Mouse (Mus musculus) stomach, embryonic 16.5 days (tissue): ENCODE results near the gene Ttll5. TPM values are rescaled to one million over a fixed set of nuclear protein-coding genes. Genes with fewer than 3 reads are reported as not detected.

Experiments used
- ATAC-seq: fragments of 200-750 bp; cut with Nextera tagmentation; 2 replicates; pipeline ENCODE4 v1.8.0; 2017; ENCODE audit warnings: moderate number of reproducible peaks, moderate TSS enrichment; ENCODE audit not compliant: insufficient read depth, low FRiP score
- H3K27ac ChIP-seq: fragments of 300-500 bp; sonication (generic); 2 replicates; pipeline ENCODE4 v1.5.1; 2014; ENCODE audit warnings: low read length
- H3K27me3 ChIP-seq: fragments of 300-500 bp; sonication (generic); 2 replicates; pipeline ENCODE4 v1.6.1; 2014; ENCODE audit warnings: low read length, control low read depth, mixed read lengths; ENCODE audit not compliant: control insufficient read depth, insufficient read depth
- H3K36me3 ChIP-seq: fragments of 300-500 bp; sonication (generic); 2 replicates; pipeline ENCODE4 v1.6.1; 2014; ENCODE audit warnings: low read length; ENCODE audit not compliant: control insufficient read depth, insufficient read depth
- H3K4me1 ChIP-seq: fragments of 300-500 bp; sonication (generic); 2 replicates; pipeline ENCODE4 v1.6.1; 2014; ENCODE audit warnings: low read length, control low read depth, mixed read lengths; ENCODE audit not compliant: control insufficient read depth, insufficient read depth
- H3K4me2 ChIP-seq: fragments of 300-500 bp; sonication (generic); 2 replicates; pipeline ENCODE4 v1.6.1; 2014; ENCODE audit warnings: low read depth, low read length, mixed read lengths
- H3K4me3 ChIP-seq: fragments of 300-500 bp; sonication (generic); replicated peaks from 2 replicates; pipeline ENCODE4 v1.5.1; 2014; ENCODE audit warnings: mild to moderate bottlenecking, low read length
- H3K9ac ChIP-seq: fragments of 300-500 bp; sonication (generic); 2 replicates; pipeline ENCODE4 v1.6.1; 2014; ENCODE audit warnings: low read length
- H3K9me3 ChIP-seq: fragments of 300-500 bp; sonication (generic); replicated peaks from 2 replicates; pipeline ENCODE4 v1.6.1; 2016; ENCODE audit warnings: low read length, control low read depth; ENCODE audit not compliant: control insufficient read depth
- WGBS: fragments of 180-500 bp; shearing (Covaris S2); extraction: QIAGEN DNeasy Blood & Tissue Kit; methylation state at CpG from one replicate; pipeline ENCODE4 v1.1.7; 2014; 5-methylcytosine and 5-hydroxymethylcytosine counted together
- polyA plus RNA-seq: library from polyadenylated mRNA; unstranded; fragments of >200 nt; fragmentation: Nextera tagmentation; extraction: Ambion mirVana; gene quantifications from 2 replicates; pipeline ENCODE4 v1.2.1, GENCODE M21; 2015

Ttll5 gene
- polyA plus RNA-seq, 1 experiment from 2014 or later, result 11.4 TPM

DNA sequence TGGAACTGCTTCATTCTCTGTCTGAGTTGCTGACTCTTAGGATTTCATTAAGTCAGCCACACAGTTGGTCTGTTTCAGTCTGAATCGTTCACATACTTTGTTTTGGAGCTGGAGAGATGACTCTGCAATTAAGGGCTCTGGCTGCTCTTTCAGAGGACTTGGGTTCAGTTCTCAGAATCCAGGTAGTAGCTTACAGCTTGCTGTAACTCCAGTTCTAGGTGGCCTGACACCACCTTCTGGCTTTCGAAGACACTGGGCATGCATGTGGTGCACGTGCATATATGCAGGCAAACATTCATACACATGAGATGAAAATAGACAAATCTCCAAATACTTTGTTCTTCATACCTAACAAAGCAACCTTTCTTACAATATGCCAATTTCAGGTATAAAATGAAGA lies 5.4 kb downstream of the Ttll5 start:
- H3K4me3 ChIP-seq, result no peak overlapping the region
- no peak for ATAC-seq
- H3K4me2 ChIP-seq, result no peak overlapping the region
- no peak overlapping the region for H3K9ac ChIP-seq
- H3K9me3 ChIP-seq, result no peaks in the 10 kb centered on the region
- WGBS, result 91% methylated on average over 3 of the region's 3 CpGs
- H3K36me3 ChIP-seq, result no peaks in the 10 kb centered on the region
- H3K27me3 ChIP-seq, result no peaks in the 10 kb centered on the region
- H3K27ac ChIP-seq, result no peak overlapping the region
- H3K4me1 ChIP-seq, result peaks cover 4% of the 10 kb centered on the region; the same call in 1 of the 2 replicates

DNA sequence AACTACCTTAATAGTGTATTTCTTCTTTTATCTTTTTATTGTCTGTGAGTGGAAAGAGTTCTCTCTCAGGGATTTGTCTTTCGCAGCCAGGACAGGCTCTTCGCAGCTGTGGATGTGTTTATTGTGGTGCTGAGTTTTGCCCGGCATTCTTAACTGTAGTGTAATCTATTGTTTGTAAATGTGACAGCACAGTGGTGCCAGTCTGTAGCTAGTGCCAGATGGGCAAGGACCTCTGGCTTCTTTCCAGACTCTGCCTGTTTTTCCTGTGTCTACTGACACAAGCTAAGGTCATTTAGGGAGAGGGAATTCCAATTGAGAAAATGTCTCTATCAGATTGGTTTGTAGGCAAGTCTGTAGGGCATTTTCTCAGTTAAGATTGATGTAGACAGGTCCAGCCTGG lies 6.2 kb downstream of the Ttll5 start:
- Histone ChIP-seq H3K36me3 (no peaks in the 10 kb centered on the region), H3K4me3 (no peak overlapping the region), H3K27ac (no peak overlapping the region), H3K4me2 (no peak overlapping the region), H3K9me3 (no peaks in the 10 kb centered on the region), H3K9ac (no peak overlapping the region), H3K4me1 (no peaks in the 10 kb centered on the region), H3K27me3 (no peaks in the 10 kb centered on the region)
- no peak for ATAC-seq
- WGBS, result 82% methylated on average over 3 of the region's 3 CpGs

DNA sequence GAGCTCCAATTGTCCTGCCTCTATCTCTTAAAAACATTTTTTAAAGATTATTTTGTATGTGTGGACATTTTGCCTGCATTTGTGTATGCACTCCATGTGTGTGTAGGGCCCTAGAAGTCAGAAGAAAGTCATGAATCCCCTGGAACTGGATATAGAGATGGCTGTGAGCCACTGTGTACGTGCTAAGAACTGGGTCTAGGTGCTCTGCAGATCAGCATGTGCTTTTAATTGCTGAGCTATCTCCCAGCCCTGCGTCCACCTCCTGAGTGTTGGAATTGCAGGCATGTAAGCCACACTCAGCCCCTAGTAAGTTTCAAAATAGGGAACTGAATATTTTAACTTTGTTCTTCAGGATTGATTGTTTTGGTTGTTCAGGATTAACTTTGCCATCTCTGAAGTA lies 10.1 kb downstream of the Ttll5 start:
- H3K27ac ChIP-seq, result no peak overlapping the region
- no peak overlapping the region for H3K4me2 ChIP-seq
- no peaks in the 10 kb centered on the region for H3K27me3 ChIP-seq
- H3K9me3 ChIP-seq, result no peaks in the 10 kb centered on the region
- WGBS, result 90% methylated on average over 2 of the region's 2 CpGs
- no peak overlapping the region for H3K4me3 ChIP-seq
- H3K9ac ChIP-seq, result no peak overlapping the region
- H3K36me3 ChIP-seq, result no peaks in the 10 kb centered on the region
- no peaks in the 10 kb centered on the region for H3K4me1 ChIP-seq
- no peak for ATAC-seq

DNA sequence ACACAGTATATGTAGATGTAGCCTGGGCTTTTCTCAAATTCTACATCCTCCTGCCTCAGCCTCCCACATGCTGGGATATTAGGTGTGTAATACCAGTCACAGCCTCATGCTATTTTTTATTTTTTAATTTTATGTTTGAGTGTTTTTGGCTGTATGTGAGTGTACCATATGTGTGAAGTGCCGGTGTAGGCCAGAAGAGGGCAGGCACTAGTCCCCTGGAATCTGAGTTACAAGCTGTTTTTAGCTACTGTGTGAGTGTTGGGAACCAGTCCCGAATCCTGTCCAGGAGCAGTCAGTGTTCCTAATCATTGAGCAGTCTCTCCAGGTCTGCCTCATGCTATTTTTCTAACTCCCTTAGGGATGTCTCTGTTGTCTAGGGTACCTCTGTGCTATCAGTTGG lies 13.3 kb downstream of the Ttll5 start:
- Histone ChIP-seq H3K36me3 (no peaks in the 10 kb centered on the region), H3K27ac (no peak overlapping the region), H3K4me1 (no peaks in the 10 kb centered on the region), H3K4me3 (no peak overlapping the region), H3K9me3 (no peaks in the 10 kb centered on the region), H3K27me3 (no peaks in the 10 kb centered on the region), H3K4me2 (no peak overlapping the region), H3K9ac (no peak overlapping the region)
- 92% methylated on average over 2 of the region's 2 CpGs for whole genome bisulfite sequencing
- ATAC-seq, result no peak

DNA sequence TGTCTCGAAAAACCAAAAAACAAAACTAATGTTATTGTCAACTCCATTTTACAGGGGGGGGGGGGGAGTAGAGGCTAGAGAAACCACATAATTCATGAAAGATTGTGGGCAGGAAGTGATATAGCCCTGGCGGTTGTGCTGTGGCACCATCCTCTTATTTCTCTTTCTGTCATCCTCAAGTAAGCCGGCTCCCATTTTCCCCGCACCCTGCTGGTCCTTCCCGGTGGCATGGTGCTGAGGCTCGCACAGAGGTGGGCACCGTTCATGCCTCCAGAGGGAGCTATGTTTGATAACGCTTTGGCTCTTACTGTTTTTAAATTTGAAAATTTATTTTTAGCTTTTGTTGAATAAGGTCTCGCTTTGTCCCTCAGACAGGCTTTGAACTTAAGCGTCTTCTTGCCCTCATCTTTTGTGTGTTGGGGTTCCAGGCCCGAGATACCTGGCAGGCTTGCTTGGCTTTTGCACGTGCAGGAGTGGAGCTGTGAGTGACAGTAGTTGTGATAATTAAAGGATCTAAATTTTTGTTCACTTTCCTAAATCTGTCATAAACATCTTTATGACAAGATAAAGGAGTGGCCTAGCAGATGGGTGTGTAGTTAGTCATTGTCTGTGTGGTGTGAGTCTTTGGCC lies 15.0 kb downstream of the Ttll5 start:
- no peaks in the 10 kb centered on the region for H3K27me3 ChIP-seq
- no peak for ATAC-seq
- no peak overlapping the region for H3K9ac ChIP-seq
- H3K4me2 ChIP-seq, result no peak overlapping the region
- H3K36me3 ChIP-seq, result no peaks in the 10 kb centered on the region
- no peaks in the 10 kb centered on the region for H3K9me3 ChIP-seq
- H3K27ac ChIP-seq, result no peak overlapping the region
- no peak overlapping the region for H3K4me3 ChIP-seq
- H3K4me1 ChIP-seq, result no peaks in the 10 kb centered on the region
- whole genome bisulfite sequencing, result 88% methylated on average over 12 of the region's 12 CpGs

DNA sequence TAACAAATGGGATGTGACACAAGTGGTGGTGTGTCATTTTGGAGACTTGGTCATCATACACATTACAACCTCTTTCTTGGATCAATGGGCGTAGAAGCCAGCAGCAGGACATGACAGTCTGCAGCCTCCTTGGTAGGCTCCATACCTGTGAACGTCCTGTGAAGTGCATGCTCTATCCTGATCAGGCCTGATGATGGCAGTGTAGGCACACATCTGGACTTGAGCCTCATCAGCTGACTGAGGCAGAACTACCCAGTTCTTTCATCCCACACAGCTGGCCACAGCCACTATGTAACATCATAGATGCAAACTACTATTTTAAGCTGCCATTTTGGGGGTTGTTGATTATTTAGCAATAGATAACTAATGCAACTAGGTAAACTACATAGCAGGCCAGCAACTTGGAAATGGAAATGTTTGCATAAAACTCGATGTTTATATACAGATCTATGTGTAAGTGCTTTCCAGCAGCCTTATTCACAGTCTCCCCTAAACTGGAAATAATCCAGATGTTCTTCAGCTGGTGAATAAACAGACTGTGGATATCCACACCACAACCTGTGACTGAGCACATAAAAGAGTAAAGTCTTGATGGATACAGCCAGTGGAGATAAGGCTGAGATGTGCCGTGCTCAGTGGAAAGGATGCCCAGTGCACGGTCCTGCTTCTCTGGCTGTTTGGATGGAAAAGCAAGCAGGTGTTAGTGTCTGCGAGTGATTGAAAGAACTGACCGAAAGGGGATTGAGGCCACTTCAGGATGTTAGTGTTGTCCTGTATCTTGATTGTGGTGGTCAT lies 23.9 kb downstream of the Ttll5 start:
- 68% methylated on average over 7 of the region's 7 CpGs for WGBS
- Histone ChIP-seq H3K9ac (no peak overlapping the region), H3K4me2 (no peak overlapping the region), H3K27ac (no peak overlapping the region), H3K4me1 (no peaks in the 10 kb centered on the region), H3K36me3 (no peaks in the 10 kb centered on the region), H3K9me3 (no peaks in the 10 kb centered on the region), H3K27me3 (no peaks in the 10 kb centered on the region), H3K4me3 (no peak overlapping the region)
- ATAC-seq, result peak; percentile 80; the same call in 1 of the 2 replicates

DNA sequence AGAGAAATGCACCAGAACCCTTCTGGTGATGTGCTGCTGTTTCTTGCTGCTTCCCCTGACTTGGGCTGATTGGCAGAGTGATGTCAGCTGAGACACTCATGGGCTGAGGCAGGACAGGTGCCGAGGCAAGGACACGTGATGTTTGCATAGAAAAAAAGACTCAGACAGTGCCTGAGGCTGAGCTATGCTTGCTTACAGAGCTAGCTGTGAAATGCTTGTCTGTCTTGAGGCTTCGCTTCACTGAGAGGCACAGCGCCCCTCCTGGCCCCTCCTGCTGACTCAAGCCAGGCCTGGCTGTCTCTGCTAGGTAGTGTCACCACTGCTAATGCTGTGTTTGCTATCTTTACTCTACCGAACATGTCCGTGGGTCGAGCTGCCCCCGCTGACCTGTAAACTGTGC lies 26.2 kb downstream of the Ttll5 start:
- Histone ChIP-seq H3K27me3 (no peaks in the 10 kb centered on the region), H3K36me3 (no peaks in the 10 kb centered on the region), H3K4me1 (no peaks in the 10 kb centered on the region), H3K4me3 (no peak overlapping the region), H3K27ac (no peak overlapping the region), H3K9me3 (no peaks in the 10 kb centered on the region), H3K4me2 (no peak overlapping the region), H3K9ac (no peak overlapping the region)
- no peak for ATAC-seq
- WGBS, result 81% methylated on average over 8 of the region's 8 CpGs

DNA sequence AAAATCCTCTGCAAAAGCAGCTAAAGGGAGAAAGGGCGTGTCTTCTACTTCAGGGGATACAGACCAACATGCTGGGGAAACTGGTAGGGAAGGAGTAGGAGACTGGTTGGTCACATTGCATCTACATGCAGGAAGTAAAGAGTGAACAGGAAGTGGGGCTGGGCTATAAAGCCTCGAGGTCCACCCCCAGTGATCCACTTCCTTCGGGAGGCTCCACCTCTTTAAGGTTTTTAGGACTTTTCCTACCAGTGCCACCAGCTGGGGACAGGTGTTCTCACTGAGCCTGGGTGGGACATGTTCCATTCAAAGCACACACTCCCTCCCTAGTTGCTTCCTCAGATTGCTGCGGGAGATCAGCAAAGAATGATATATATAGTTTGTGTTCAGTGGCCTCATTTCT lies 29.4 kb downstream of the Ttll5 start:
- Histone ChIP-seq H3K4me2 (no peak overlapping the region), H3K36me3 (no peaks in the 10 kb centered on the region)

DNA sequence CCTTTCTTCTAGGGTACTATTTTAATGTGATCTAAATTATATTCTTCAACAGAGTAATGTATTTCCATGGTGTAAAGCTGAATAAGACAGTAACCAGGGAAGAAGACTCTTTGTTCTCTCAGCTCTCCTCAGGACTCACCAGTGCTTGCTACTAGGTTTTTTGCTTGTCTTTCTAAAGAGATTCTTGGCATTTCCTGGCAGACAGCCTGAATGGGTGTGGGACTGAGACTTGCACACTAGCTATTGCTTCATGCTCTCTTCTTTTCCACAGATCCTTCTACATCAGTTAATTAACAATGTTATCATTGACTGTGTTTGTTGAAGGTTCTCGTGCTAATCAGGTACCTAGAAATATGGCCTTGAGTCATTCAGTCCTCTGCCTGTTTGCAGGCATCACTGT lies 29.8 kb downstream of the Ttll5 start:
- H3K36me3 ChIP-seq, result no peaks in the 10 kb centered on the region
- H3K27ac ChIP-seq, result no peak overlapping the region
- no peaks in the 10 kb centered on the region for H3K9me3 ChIP-seq
- no peak overlapping the region for H3K4me2 ChIP-seq
- H3K27me3 ChIP-seq, result no peaks in the 10 kb centered on the region
- peaks cover 3% of the 10 kb centered on the region; the same call in 1 of the 2 replicates for H3K4me1 ChIP-seq
- no peak overlapping the region for H3K9ac ChIP-seq
- ATAC-seq, result no peak
- WGBS, result 60% methylated on average over 1 of the region's 1 CpGs
- no peak overlapping the region for H3K4me3 ChIP-seq

More for the DNA sequence above, 29.4 kb downstream of the Ttll5 start:
- no peak overlapping the region for H3K4me3 ChIP-seq
- no peak overlapping the region for H3K9ac ChIP-seq
- peaks cover 3% of the 10 kb centered on the region; the same call in 1 of the 2 replicates for H3K4me1 ChIP-seq
- H3K27ac ChIP-seq, result no peak overlapping the region
- no peaks in the 10 kb centered on the region for H3K9me3 ChIP-seq
- no peak for ATAC-seq
- H3K27me3 ChIP-seq, result no peaks in the 10 kb centered on the region
- WGBS, result 76% methylated on average over 4 of the region's 4 CpGs
